Mouse (Mus musculus) MEL (cell line): ENCODE measurements around the gene Myo18a.

Source experiments
- BHLHE40 ChIP-seq: IDR thresholded peaks from 2 replicates; pipeline ENCODE4 v1.6.1; 2012; ENCODE audit warnings: low read depth, mild to moderate bottlenecking, inconsistent platforms, low read length, improper control_type of control experiment, borderline replicate concordance
- CTCF ChIP-seq, 3 experiments: IDR thresholded peaks in 2 of 3; conservative IDR thresholded peaks in 1 of 3; 2 replicates each; pipeline ENCODE4 v1.5.1; 2011 to 2012; ENCODE audit warnings: low read length in 3 of 3, low read depth in 2 of 3, mild to moderate bottlenecking in 2 of 3, improper control_type of control experiment in 1 of 3, inconsistent platforms in 1 of 3, mixed read lengths in 1 of 3, moderate library complexity in 1 of 3; ENCODE audit not compliant: control insufficient read depth in 1 of 3, insufficient read depth in 1 of 3, poor library complexity in 1 of 3, severe bottlenecking in 1 of 3
- E2F4 ChIP-seq: IDR thresholded peaks from 2 replicates; pipeline ENCODE4 v1.6.1; 2011; ENCODE audit warnings: low read depth, low read length, improper control_type of control experiment, borderline replicate concordance
- ELF1 ChIP-seq: IDR thresholded peaks from 2 replicates; pipeline ENCODE4 v1.6.1; 2014; ENCODE audit warnings: low read depth, mild to moderate bottlenecking, inconsistent platforms, low read length, improper control_type of control experiment, moderate library complexity
- GABPA ChIP-seq: IDR thresholded peaks from 2 replicates; pipeline ENCODE4 v1.6.1; 2012; ENCODE audit warnings: low read depth, mild to moderate bottlenecking, inconsistent platforms, low read length, improper control_type of control experiment, moderate library complexity
- GATA1 ChIP-seq: IDR thresholded peaks from 2 replicates; pipeline ENCODE4 v1.6.1; 2011; ENCODE audit warnings: low read depth, low read length, improper control_type of control experiment
- JUND ChIP-seq: IDR thresholded peaks from 2 replicates; pipeline ENCODE4 v1.6.1; 2011; ENCODE audit warnings: low read depth, mild to moderate bottlenecking, improper control_type of control experiment, low read length
- MYC ChIP-seq: IDR thresholded peaks from 2 replicates; pipeline ENCODE4 v1.6.1; 2011; ENCODE audit warnings: low read depth, mild to moderate bottlenecking, low read length, improper control_type of control experiment, moderate library complexity
- POLR2A ChIP-seq, 2 experiments: IDR thresholded peaks; 2 replicates each; pipeline ENCODE4 v1.6.1; 2011 to 2012; ENCODE audit warnings: low read length in 2 of 2, mild to moderate bottlenecking in 2 of 2, control low read depth in 1 of 2, improper control_type of control experiment in 1 of 2, low read depth in 1 of 2, moderate library complexity in 1 of 2; ENCODE audit not compliant: control insufficient read depth in 1 of 2, insufficient read depth in 1 of 2, poor library complexity in 1 of 2
- POLR2AphosphoS2 ChIP-seq: IDR thresholded peaks from 2 replicates; pipeline ENCODE4 v1.6.1; 2011; ENCODE audit warnings: low read length, improper control_type of control experiment
- POLR2AphosphoS5 ChIP-seq: IDR thresholded peaks from 2 replicates; pipeline ENCODE4 v1.6.1; 2012; ENCODE audit warnings: low read depth, borderline replicate concordance, mild to moderate bottlenecking, inconsistent platforms, low read length, moderate library complexity, mixed read lengths
- SMC3 ChIP-seq: IDR thresholded peaks from 2 replicates; pipeline ENCODE4 v1.6.1; 2011; ENCODE audit warnings: low read depth, low read length, improper control_type of control experiment
- ZNF384 ChIP-seq: IDR thresholded peaks from 2 replicates; pipeline ENCODE4 v1.6.1; 2012; ENCODE audit warnings: low read depth, mild to moderate bottlenecking, inconsistent platforms, low read length, improper control_type of control experiment

DNA sequence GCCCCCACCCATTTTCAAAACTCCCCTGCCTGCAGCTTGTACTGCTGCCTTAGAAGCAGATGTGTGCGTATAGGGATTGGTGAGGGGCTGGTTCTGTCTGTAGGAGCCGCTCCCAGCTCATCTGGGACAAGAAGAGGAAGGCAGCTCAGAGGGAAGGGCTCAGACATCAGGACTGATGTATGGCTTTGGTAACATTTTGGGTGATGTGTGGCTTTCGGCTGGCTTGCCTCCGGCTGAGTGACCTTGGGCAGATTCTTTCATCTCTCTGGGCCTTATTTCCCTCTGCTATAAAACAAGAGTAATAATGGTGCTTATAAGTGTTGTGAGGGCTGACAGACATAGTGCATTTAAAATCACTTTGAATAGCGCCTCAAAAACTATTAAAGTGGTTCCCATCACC lies 26.5 kb downstream of the Myo18a start:
- no peak for TF ChIP-seq POLR2A (IDR thresholded peaks at IDR 0.05; ENCODE audit: control insufficient read depth in 1 of 2, insufficient read depth in 1 of 2, low read depth in 1 of 2, low read length in 2 of 2, poor library complexity in 1 of 2)
- no peak for TF ChIP-seq GABPA
- no peak for TF ChIP-seq JUND
- TF ChIP-seq POLR2AphosphoS5, result no peak
- no peak for TF ChIP-seq CTCF (IDR thresholded peaks at IDR 0.05 in 2 of 3, conservative IDR thresholded peaks at IDR 0.05 in 1 of 3; ENCODE audit: control insufficient read depth in 1 of 3, insufficient read depth in 1 of 3, low read depth in 2 of 3, low read length in 3 of 3, poor library complexity in 1 of 3, severe bottlenecking in 1 of 3)
- TF ChIP-seq ZNF384, result no peak
- no peak for TF ChIP-seq BHLHE40
- no peak for TF ChIP-seq GATA1
- no peak for TF ChIP-seq SMC3
- TF ChIP-seq E2F4, result no peak
- TF ChIP-seq MYC, result no peak
- no peak for TF ChIP-seq ELF1
- no peak for TF ChIP-seq POLR2AphosphoS2
